Mouse (Mus musculus) C2C12 (cell line): ENCODE results near the gene Mrfap1.

Experiments used
- CEBPB ChIP-seq: IDR thresholded peaks from one replicate; pipeline ENCODE4 v1.6.1; 2011; ENCODE audit warnings: low read depth, mild to moderate bottlenecking, control low read depth, moderate library complexity
- CTCF ChIP-seq: IDR thresholded peaks from one replicate; pipeline ENCODE4 v1.5.1; 2011; ENCODE audit not compliant: control insufficient read depth, insufficient read depth, insufficient read length
- MAX ChIP-seq: IDR thresholded peaks from one replicate; pipeline ENCODE4 v1.6.1; 2011; ENCODE audit warnings: mild to moderate bottlenecking, control low read depth
- MYOD1 ChIP-seq: IDR thresholded peaks from one replicate; pipeline ENCODE4 v1.6.1; 2011; ENCODE audit warnings: low read depth; ENCODE audit not compliant: control insufficient read depth, insufficient read length
- USF1 ChIP-seq: IDR thresholded peaks from one replicate; pipeline ENCODE4 v1.6.1; 2011; ENCODE audit warnings: low read depth, mild to moderate bottlenecking, control low read depth, moderate library complexity

DNA sequence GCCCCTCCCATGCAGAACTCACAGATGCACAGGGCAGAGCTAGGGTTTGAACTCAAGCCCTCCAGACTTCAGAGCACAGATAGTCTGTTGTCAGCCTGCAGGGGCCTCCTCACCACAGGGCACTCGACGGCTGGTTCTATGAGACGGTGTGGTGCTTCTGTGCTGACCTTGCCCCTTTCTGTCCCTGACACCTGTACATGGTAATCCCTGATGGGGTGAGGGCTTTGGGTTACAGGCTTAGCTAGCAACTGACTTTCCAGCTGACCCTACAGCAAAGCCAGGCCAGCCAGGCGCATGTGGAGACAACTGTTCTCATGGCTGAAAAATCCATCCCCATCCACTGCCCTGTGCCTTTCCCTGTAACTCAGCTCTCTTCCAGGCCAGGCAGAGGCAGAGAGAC is 26.3 kb upstream of the Mrfap1 start:
- TF ChIP-seq CTCF (no peak), USF1 (no peak), MYOD1 (no peak), MAX (no peak), CEBPB (no peak)
